Mouse (Mus musculus) lung, embryonic 16.5 days (tissue): ENCODE results near the gene Inava. TPM values are rescaled to one million over a fixed set of nuclear protein-coding genes. Genes with fewer than 3 reads are reported as not detected.

ENCODE experiments used
- ATAC-seq: fragments of 200-750 bp; cut with Nextera tagmentation; 2 replicates; pipeline ENCODE4 v1.8.0; 2017; ENCODE audit warnings: low read depth, mild to moderate bottlenecking, moderate library complexity
- H3K27ac ChIP-seq: fragments of 300-500 bp; sonication (generic); 2 replicates; pipeline ENCODE4 v1.5.1; 2014; ENCODE audit warnings: mild to moderate bottlenecking, control low read depth, low read length
- H3K27me3 ChIP-seq: fragments of 300-500 bp; sonication (generic); 2 replicates; pipeline ENCODE4 v1.6.1; 2014; ENCODE audit warnings: low read depth, low read length, mixed read lengths; ENCODE audit not compliant: control insufficient read depth, insufficient read depth
- H3K36me3 ChIP-seq: fragments of 300-500 bp; sonication (generic); 2 replicates; pipeline ENCODE4 v1.6.1; 2014; ENCODE audit warnings: low read length; ENCODE audit not compliant: control insufficient read depth, insufficient read depth
- H3K4me1 ChIP-seq: fragments of 300-500 bp; sonication (generic); replicated peaks from 2 replicates; pipeline ENCODE4 v1.6.1; 2014; ENCODE audit warnings: low read length, mixed read lengths; ENCODE audit not compliant: control insufficient read depth, insufficient read depth
- H3K4me2 ChIP-seq: fragments of 300-500 bp; sonication (generic); 2 replicates; pipeline ENCODE4 v1.6.1; 2014; ENCODE audit warnings: low read depth, low read length, control low read depth
- H3K4me3 ChIP-seq: fragments of 300-500 bp; sonication (generic); 2 replicates; pipeline ENCODE4 v1.5.1; 2014; ENCODE audit warnings: mild to moderate bottlenecking, low read length, control low read depth
- H3K9ac ChIP-seq: fragments of 300-500 bp; sonication (generic); 2 replicates; pipeline ENCODE4 v1.6.1; 2014; ENCODE audit warnings: low read length, control low read depth
- H3K9me3 ChIP-seq: fragments of 300-500 bp; sonication (generic); 2 replicates; pipeline ENCODE4 v1.6.1; 2016; ENCODE audit warnings: low read length; ENCODE audit not compliant: control insufficient read depth
- WGBS: fragments of 180-500 bp; shearing (Covaris S2); extraction: QIAGEN DNeasy Blood & Tissue Kit; methylation state at CpG from one replicate; pipeline ENCODE4 v1.1.7; 2014; 5-methylcytosine and 5-hydroxymethylcytosine counted together
- polyA plus RNA-seq: library from polyadenylated mRNA; unstranded; fragments of >200 nt; fragmentation: Nextera tagmentation; extraction: Ambion mirVana; gene quantifications from 2 replicates; pipeline ENCODE4 v1.2.1, GENCODE M21; 2015

Gene Inava
- polyA plus RNA-seq, 1 experiment from 2014 or later = 15.3 TPM

- no peak overlapping the region for H3K4me3 ChIP-seq
- H3K4me1 ChIP-seq = peaks cover 32% of the 10 kb centered on the region
- H3K9me3 ChIP-seq = no peaks in the 10 kb centered on the region
- no peak overlapping the region for H3K9ac ChIP-seq
- H3K36me3 ChIP-seq = 0 out of 2 replicates have a peak, but pooled peaks cover 2% of the 10 kb centered on the region
- 83% methylated on average over 8 of the region's 8 CpGs for WGBS
- no peak overlapping the region for H3K4me2 ChIP-seq
- no peaks in the 10 kb centered on the region for H3K27me3 ChIP-seq
- H3K27ac ChIP-seq = no peak overlapping the region
- no peak for ATAC-seq
Observed at GRCm38 (mm10) chr1:136226626-136227025, 7.4 kb downstream of the Inava start.

GRCm38 (mm10) chr1:136225846-136226245 lies 8.2 kb downstream of the Inava start:
- WGBS = 94% methylated on average over 8 of the region's 8 CpGs
- Histone ChIP-seq H3K4me1 (peaks cover 28% of the 10 kb centered on the region), H3K9me3 (no peaks in the 10 kb centered on the region), H3K4me3 (no peak overlapping the region), H3K36me3 (0 out of 2 replicates have a peak, but pooled peaks cover 2% of the 10 kb centered on the region), H3K27me3 (no peaks in the 10 kb centered on the region), H3K4me2 (no peak overlapping the region), H3K9ac (no peak overlapping the region), H3K27ac (no peak overlapping the region)
- ATAC-seq = no peak

GRCm38 (mm10) chr1:136223758-136224342 lies 10.2 kb downstream of the Inava start:
- no peaks in the 10 kb centered on the region for H3K27me3 ChIP-seq
- ATAC-seq = no peak
- H3K27ac ChIP-seq = no peak overlapping the region
- peaks cover 27% of the 10 kb centered on the region for H3K4me1 ChIP-seq
- no peak overlapping the region for H3K9ac ChIP-seq
- H3K9me3 ChIP-seq = no peaks in the 10 kb centered on the region
- H3K4me2 ChIP-seq = no peak overlapping the region
- H3K36me3 ChIP-seq = 0 out of 2 replicates have a peak, but pooled peaks cover 4% of the 10 kb centered on the region
- H3K4me3 ChIP-seq = no peak overlapping the region
- 87% methylated on average over 10 of the region's 10 CpGs for WGBS

- H3K9ac ChIP-seq = no peak overlapping the region
- H3K36me3 ChIP-seq = 0 out of 2 replicates have a peak, but pooled peaks cover 4% of the 10 kb centered on the region
- H3K27me3 ChIP-seq = no peaks in the 10 kb centered on the region
- H3K4me3 ChIP-seq = no peak overlapping the region
- H3K4me1 ChIP-seq = peaks cover 12% of the 10 kb centered on the region
- no peaks in the 10 kb centered on the region for H3K9me3 ChIP-seq
- H3K27ac ChIP-seq = no peak overlapping the region
- WGBS = 66% methylated on average over 10 of the region's 10 CpGs
- H3K4me2 ChIP-seq = no peak overlapping the region
- no peak for ATAC-seq
Observed at GRCm38 (mm10) chr1:136222386-136222785, 11.7 kb downstream of the Inava start.

GRCm38 (mm10) chr1:136220037-136220871 lies 13.8 kb downstream of the Inava start:
- no peak overlapping the region for H3K4me3 ChIP-seq
- H3K27me3 ChIP-seq = no peaks in the 10 kb centered on the region
- peaks cover 10% of the 10 kb centered on the region for H3K4me1 ChIP-seq
- peak; percentile 88 for ATAC-seq
- H3K36me3 ChIP-seq = peaks cover 7% of the 10 kb centered on the region; the same call in 1 of the 2 replicates
- H3K4me2 ChIP-seq = no peak overlapping the region
- WGBS = 40% methylated on average over 10 of the region's 10 CpGs
- H3K9me3 ChIP-seq = no peaks in the 10 kb centered on the region
- peak overlapping the region; percentile 57 for H3K27ac ChIP-seq
- H3K9ac ChIP-seq = no peak overlapping the region

GRCm38 (mm10) chr1:136214304-136214703 lies 19.8 kb downstream of the Inava start:
- Histone ChIP-seq H3K4me1 (no peaks in the 10 kb centered on the region), H3K9me3 (no peaks in the 10 kb centered on the region), H3K9ac (no peak overlapping the region), H3K4me2 (no peak overlapping the region), H3K27ac (no peak overlapping the region), H3K36me3 (peaks cover 4% of the 10 kb centered on the region; the same call in 1 of the 2 replicates), H3K4me3 (no peak overlapping the region), H3K27me3 (no peaks in the 10 kb centered on the region)
- no peak for ATAC-seq
- WGBS = 70% methylated on average over 15 of the region's 15 CpGs

- Histone ChIP-seq H3K4me3 (no peak within 1 kb of the TSS), H3K9me3 (no peaks in the 10 kb centered on the region), H3K27ac (no peak within 1 kb of the TSS), H3K4me1 (no peaks in the 10 kb centered on the region), H3K36me3 (peaks cover 3% of the 10 kb centered on the region; the same call in 1 of the 2 replicates), H3K4me2 (no peak within 1 kb of the TSS), H3K9ac (no peak within 1 kb of the TSS), H3K27me3 (no peaks in the 10 kb centered on the region)
- peak; percentile 67 for ATAC-seq
- WGBS = 44% methylated on average over 3 of the region's 3 CpGs
Observed at GRCm38 (mm10) chr1:136212803-136213202, 21.3 kb downstream of the Inava start, which contains the start of gene Mroh3. TSS of gene Mroh3 (minus strand) at chr1:136212828.

GRCm38 (mm10) chr1:136190033-136190432 lies 44.0 kb downstream of the Inava start:
- Histone ChIP-seq H3K4me2 (no peak overlapping the region), H3K9me3 (no peaks in the 10 kb centered on the region), H3K4me3 (no peak overlapping the region), H3K4me1 (no peaks in the 10 kb centered on the region), H3K9ac (no peak overlapping the region), H3K27ac (no peak overlapping the region), H3K36me3 (no peaks in the 10 kb centered on the region), H3K27me3 (no peaks in the 10 kb centered on the region)
- ATAC-seq = no peak
- 83% methylated on average over 5 of the region's 5 CpGs for WGBS

- WGBS = 39% methylated on average over 2 of the region's 2 CpGs
- Histone ChIP-seq H3K4me1 (peaks cover 4% of the 10 kb centered on the region; the same call in 1 of the 2 replicates), H3K9ac (no peak overlapping the region), H3K27me3 (no peaks in the 10 kb centered on the region), H3K27ac (no peak overlapping the region), H3K4me2 (no peak overlapping the region), H3K36me3 (no peaks in the 10 kb centered on the region), H3K9me3 (no peaks in the 10 kb centered on the region), H3K4me3 (no peak overlapping the region)
- no peak for ATAC-seq
Observed at GRCm38 (mm10) chr1:136179511-136180001, 54.5 kb downstream of the Inava start.
